Mouse (Mus musculus): ENCODE results near the gene Cdh22. TPM values are rescaled to one million over a fixed set of nuclear protein-coding genes. Genes with fewer than 3 reads are reported as not detected.

Cdh22 gene
- polyA plus RNA-seq, 1 experiment: not detected

- Histone ChIP-seq H3K4me1 (ENCODE audit: control insufficient read depth, insufficient read depth, low read length) (no peaks in the 10 kb centered on the region), H3K4me3 (ENCODE audit: insufficient read depth, low read length) (no peak overlapping the region), H3K27ac (ENCODE audit: insufficient read depth, low read length) (no peak overlapping the region)
- TF ChIP-seq POLR2A (IDR thresholded peaks at IDR 0.05; ENCODE audit: low read depth, low read length) (no peak), CTCF (IDR thresholded peaks at IDR 0.05; ENCODE audit: borderline replicate concordance, insufficient read depth, low read length) (no peak)
These were observed 36.2 kb upstream of the Cdh22 start for GRCm38 (mm10) chr2:165270858-165271257.

GRCm38 (mm10) chr2:165266739-165267138, 32.1 kb upstream of the Cdh22 start:
- Histone ChIP-seq H3K4me3 (ENCODE audit: insufficient read depth, low read length) (no peak overlapping the region), H3K27ac (ENCODE audit: insufficient read depth, low read length) (no peak overlapping the region), H3K4me1 (ENCODE audit: control insufficient read depth, insufficient read depth, low read length) (no peaks in the 10 kb centered on the region)
- TF ChIP-seq CTCF (IDR thresholded peaks at IDR 0.05; ENCODE audit: borderline replicate concordance, insufficient read depth, low read length) (no peak), POLR2A (IDR thresholded peaks at IDR 0.05; ENCODE audit: low read depth, low read length) (no peak)

- Histone ChIP-seq H3K27ac (ENCODE audit: insufficient read depth, low read length) (no peak overlapping the region), H3K4me3 (ENCODE audit: insufficient read depth, low read length) (no peak overlapping the region), H3K4me1 (ENCODE audit: control insufficient read depth, insufficient read depth, low read length) (no peaks in the 10 kb centered on the region)
- no peak for TF ChIP-seq CTCF (IDR thresholded peaks at IDR 0.05; ENCODE audit: borderline replicate concordance, insufficient read depth, low read length)
- TF ChIP-seq POLR2A (IDR thresholded peaks at IDR 0.05; ENCODE audit: low read depth, low read length): no peak
These were observed 29.2 kb upstream of the Cdh22 start for GRCm38 (mm10) chr2:165263861-165264260.

GRCm38 (mm10) chr2:165262274-165262990, 27.8 kb upstream of the Cdh22 start:
- Histone ChIP-seq H3K4me1 (ENCODE audit: control insufficient read depth, insufficient read depth, low read length) (no peaks in the 10 kb centered on the region), H3K27ac (ENCODE audit: insufficient read depth, low read length) (no peak overlapping the region), H3K4me3 (ENCODE audit: insufficient read depth, low read length) (no peak overlapping the region)
- TF ChIP-seq CTCF (IDR thresholded peaks at IDR 0.05; ENCODE audit: borderline replicate concordance, insufficient read depth, low read length) (no peak), POLR2A (IDR thresholded peaks at IDR 0.05; ENCODE audit: low read depth, low read length) (no peak)

GRCm38 (mm10) chr2:165259859-165260258, 25.2 kb upstream of the Cdh22 start:
- Histone ChIP-seq H3K27ac (ENCODE audit: insufficient read depth, low read length) (no peak overlapping the region), H3K4me1 (ENCODE audit: control insufficient read depth, insufficient read depth, low read length) (no peaks in the 10 kb centered on the region), H3K4me3 (ENCODE audit: insufficient read depth, low read length) (no peak overlapping the region)
- TF ChIP-seq CTCF (IDR thresholded peaks at IDR 0.05; ENCODE audit: borderline replicate concordance, insufficient read depth, low read length): no peak
- no peak for TF ChIP-seq POLR2A (IDR thresholded peaks at IDR 0.05; ENCODE audit: low read depth, low read length)

GRCm38 (mm10) chr2:165258321-165258720, 23.7 kb upstream of the Cdh22 start:
- no peak for TF ChIP-seq CTCF (IDR thresholded peaks at IDR 0.05; ENCODE audit: borderline replicate concordance, insufficient read depth, low read length)
- no peak for TF ChIP-seq POLR2A (IDR thresholded peaks at IDR 0.05; ENCODE audit: low read depth, low read length)

GRCm38 (mm10) chr2:165257151-165257834, 22.6 kb upstream of the Cdh22 start:
- Histone ChIP-seq H3K27ac (ENCODE audit: insufficient read depth, low read length) (no peak overlapping the region), H3K4me1 (ENCODE audit: control insufficient read depth, insufficient read depth, low read length) (no peaks in the 10 kb centered on the region)
- TF ChIP-seq CTCF (IDR thresholded peaks at IDR 0.05; ENCODE audit: borderline replicate concordance, insufficient read depth, low read length) (no peak), POLR2A (IDR thresholded peaks at IDR 0.05; ENCODE audit: low read depth, low read length) (no peak)

More at GRCm38 (mm10) chr2:165258321-165258720, 23.7 kb upstream of the Cdh22 start:
- no peaks in the 10 kb centered on the region for H3K4me1 ChIP-seq (ENCODE audit: control insufficient read depth, insufficient read depth, low read length)
- no peak overlapping the region for H3K4me3 ChIP-seq (ENCODE audit: insufficient read depth, low read length)
- H3K27ac ChIP-seq (ENCODE audit: insufficient read depth, low read length): no peak overlapping the region

GRCm38 (mm10) chr2:165256213-165256612, 21.6 kb upstream of the Cdh22 start:
- H3K4me3 ChIP-seq (ENCODE audit: insufficient read depth, low read length): no peak overlapping the region
- TF ChIP-seq POLR2A (IDR thresholded peaks at IDR 0.05; ENCODE audit: low read depth, low read length): no peak
- no peaks in the 10 kb centered on the region for H3K4me1 ChIP-seq (ENCODE audit: control insufficient read depth, insufficient read depth, low read length)
- no peak overlapping the region for H3K27ac ChIP-seq (ENCODE audit: insufficient read depth, low read length)

More at GRCm38 (mm10) chr2:165257151-165257834, 22.6 kb upstream of the Cdh22 start:
- no peak overlapping the region for H3K4me3 ChIP-seq (ENCODE audit: insufficient read depth, low read length)

- Histone ChIP-seq H3K4me1 (ENCODE audit: control insufficient read depth, insufficient read depth, low read length) (no peaks in the 10 kb centered on the region), H3K27ac (ENCODE audit: insufficient read depth, low read length) (no peak overlapping the region), H3K4me3 (ENCODE audit: insufficient read depth, low read length) (no peak overlapping the region)
- TF ChIP-seq CTCF (IDR thresholded peaks at IDR 0.05; ENCODE audit: borderline replicate concordance, insufficient read depth, low read length) (no peak), POLR2A (IDR thresholded peaks at IDR 0.05; ENCODE audit: low read depth, low read length) (no peak)
These were observed 19.2 kb upstream of the Cdh22 start for GRCm38 (mm10) chr2:165253867-165254266.

- H3K27ac ChIP-seq (ENCODE audit: insufficient read depth, low read length): no peak overlapping the region
These were observed 18.6 kb upstream of the Cdh22 start for GRCm38 (mm10) chr2:165253269-165253668.

More at GRCm38 (mm10) chr2:165253269-165253668, 18.6 kb upstream of the Cdh22 start:
- Histone ChIP-seq H3K4me1 (ENCODE audit: control insufficient read depth, insufficient read depth, low read length) (no peaks in the 10 kb centered on the region), H3K4me3 (ENCODE audit: insufficient read depth, low read length) (no peak overlapping the region)
- no peak for TF ChIP-seq POLR2A (IDR thresholded peaks at IDR 0.05; ENCODE audit: low read depth, low read length)
- no peak for TF ChIP-seq CTCF (IDR thresholded peaks at IDR 0.05; ENCODE audit: borderline replicate concordance, insufficient read depth, low read length)
